Mouse (Mus musculus) 3134 (cell line): Measurements from ENCODE around the gene Col16a1.
A peak's percentile ranks its signal among the peaks of the same experiment; 100 is the strongest.

Experiments used
- DNase-seq: peaks from one replicate; pipeline ENCODE4 v3.0.0-alpha.2; 2011; ENCODE audit warnings: low spot score; ENCODE audit not compliant: insufficient read length; ENCODE audit errors: extremely low read depth

Gene Col16a1

DNA sequence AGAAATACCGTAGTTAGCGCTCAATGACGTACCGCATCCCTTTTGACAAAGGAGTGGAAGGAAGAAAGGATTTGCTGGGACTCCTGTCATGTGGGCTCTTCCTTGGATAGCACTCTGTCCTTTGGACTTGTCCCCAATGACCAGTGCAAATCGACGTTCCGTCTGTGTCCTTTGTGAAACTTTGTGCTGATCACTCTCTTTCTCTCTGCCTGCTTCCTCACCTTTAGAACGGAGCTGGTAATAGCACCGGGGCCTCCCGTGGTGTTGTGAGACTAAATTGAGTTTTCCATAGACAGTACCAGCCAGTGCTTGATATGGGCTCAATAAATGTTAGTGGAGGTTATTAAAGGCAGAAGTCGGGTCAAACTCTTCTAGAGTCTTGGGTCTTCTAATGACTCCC, 6.6 kb upstream of the Col16a1 start:
- DNase-seq, result no peak

- no peak for DNase-seq
Measured at GRCm38 (mm10) chr4:130044211-130044610, 3.4 kb upstream of the Col16a1 start.

DNA sequence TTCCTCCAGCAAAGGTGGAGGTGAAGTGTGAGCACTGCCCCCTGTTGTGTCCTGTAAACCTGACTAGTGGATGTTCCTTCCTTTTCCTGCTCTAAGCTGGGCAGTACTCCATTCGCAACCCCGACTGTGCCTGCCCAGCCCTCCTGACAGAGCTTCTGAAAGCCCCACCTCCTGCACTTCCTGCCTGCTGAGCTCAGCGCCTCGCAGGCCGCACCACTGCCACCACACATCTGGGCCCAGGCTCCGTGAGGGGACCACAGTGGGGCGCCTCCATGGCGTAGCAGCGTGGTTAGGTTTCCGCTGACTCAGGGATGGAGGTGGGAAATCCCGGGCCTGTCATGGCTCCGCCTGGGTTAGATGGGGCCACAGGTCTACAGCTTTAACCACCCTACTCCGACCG, 2.0 kb upstream of the Col16a1 start:
- peak; percentile 67 for DNase-seq

DNA sequence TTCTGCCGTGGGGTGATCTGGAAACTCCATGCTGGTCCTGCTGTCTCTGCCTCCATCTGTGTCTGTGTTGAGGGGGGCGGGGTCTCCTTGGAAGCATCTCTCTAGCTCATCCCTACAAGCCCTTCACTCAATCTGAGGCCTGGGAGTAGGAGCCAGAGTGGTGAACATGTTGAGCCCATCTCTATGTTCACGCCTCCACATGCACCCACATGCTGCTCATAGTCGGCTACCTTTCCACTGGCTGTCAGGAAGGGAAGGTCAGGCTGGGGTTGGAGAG, 501 bp downstream of the Col16a1 start:
- DNase-seq, result no peak

DNA sequence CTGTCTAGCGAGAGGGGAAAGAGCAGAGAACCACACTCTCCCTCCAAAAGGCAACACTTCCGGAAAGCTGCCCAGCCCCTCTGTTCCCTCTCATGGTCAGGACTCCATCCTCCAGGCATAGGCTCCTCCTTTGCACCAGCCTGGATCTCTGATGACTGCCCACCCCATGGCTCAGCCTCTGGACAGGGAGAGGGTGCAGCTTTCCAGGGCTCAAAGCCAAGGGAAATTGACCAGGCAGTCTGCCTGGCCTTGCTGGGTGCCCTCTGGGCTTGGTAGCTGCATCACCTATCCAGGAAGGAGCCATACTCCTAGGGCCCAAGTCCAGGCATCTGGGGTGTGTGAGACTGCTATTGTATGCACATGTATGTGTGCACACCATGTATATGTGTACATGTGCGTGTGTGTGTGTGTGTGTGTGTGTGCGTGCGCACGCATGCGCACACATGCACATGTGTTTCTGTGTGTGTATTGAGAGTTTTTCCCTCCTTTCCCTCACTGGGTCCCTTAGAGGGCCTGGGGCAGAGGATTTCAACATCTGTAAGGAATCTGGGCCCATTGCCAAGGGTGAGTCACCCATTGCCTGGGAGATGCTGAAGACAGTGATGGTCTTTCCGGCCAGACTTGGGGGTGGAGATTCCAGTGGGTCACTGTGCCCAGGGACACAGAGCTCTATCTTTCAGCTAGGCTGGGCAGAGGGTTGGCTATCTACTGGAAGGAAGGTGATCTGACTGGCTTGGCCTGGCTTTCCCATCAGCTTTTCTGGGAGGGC, 2.6 kb downstream of the Col16a1 start:
- DNase-seq, result peak; percentile 81

- no peak for DNase-seq
Measured at GRCm38 (mm10) chr4:130052283-130052682, 4.6 kb downstream of the Col16a1 start.

- DNase-seq, result no peak
Measured at GRCm38 (mm10) chr4:130053111-130053510, 5.5 kb downstream of the Col16a1 start.

DNA sequence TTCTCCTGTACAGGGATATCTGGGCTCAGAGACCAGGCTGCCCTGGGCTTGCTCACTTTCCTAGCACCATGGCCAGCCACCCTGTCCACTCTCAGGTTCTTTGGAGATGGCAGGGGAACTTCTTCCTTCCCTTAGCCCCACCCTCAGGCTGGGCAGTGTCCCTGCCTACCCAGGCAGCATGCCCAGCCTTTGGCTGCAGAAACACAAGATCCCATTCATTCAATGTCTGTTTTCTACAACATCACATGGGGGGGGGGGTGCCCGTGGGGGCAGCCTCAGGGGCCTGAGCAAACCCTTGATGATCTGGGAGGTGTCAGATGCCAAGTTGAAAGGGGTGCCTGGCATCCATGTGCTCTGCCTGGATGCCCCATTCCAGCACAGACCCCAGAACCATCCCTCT, 7.1 kb downstream of the Col16a1 start:
- no peak for DNase-seq

- no peak for DNase-seq
Measured at GRCm38 (mm10) chr4:130055160-130056010, 7.7 kb downstream of the Col16a1 start.

DNA sequence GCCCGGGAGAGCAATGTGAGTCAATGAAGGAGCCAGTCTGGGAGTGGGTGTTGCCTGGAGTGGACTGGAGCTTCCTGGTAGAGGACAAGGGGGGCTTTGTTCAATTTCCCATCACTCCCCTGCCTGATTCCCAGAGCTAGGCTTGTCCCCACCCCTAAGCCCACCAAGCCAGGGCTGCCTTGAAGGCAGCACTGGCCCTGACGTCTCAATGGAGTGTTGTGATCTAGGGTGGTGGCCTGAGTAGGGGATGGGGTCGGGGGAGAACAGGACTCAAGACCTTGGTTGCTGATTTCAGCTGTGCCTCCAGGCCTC, 8.3 kb downstream of the Col16a1 start:
- no peak for DNase-seq

DNA sequence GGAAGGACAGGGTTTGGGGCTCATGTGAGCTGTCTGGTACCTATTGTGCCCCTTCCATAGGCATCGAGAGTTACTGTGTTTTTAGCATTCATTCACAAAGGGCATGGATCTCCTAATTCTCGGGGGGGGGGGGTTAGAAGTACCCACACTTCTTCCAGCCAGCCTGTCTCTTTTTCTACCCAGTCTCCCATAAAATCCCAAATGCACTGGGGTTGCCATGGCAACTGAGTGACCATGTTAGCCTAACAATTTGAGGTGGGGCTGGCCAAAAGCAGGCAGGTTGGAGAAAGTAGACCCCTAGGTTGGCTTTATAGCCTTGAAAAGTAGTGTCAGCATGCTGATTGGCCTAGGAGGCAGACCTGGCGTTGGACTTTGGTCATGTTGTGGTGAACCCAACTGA, 8.8 kb downstream of the Col16a1 start:
- no peak for DNase-seq

GRCm38 (mm10) chr4:130060937-130061336, 13.3 kb downstream of the Col16a1 start:
- DNase-seq, result no peak

DNA sequence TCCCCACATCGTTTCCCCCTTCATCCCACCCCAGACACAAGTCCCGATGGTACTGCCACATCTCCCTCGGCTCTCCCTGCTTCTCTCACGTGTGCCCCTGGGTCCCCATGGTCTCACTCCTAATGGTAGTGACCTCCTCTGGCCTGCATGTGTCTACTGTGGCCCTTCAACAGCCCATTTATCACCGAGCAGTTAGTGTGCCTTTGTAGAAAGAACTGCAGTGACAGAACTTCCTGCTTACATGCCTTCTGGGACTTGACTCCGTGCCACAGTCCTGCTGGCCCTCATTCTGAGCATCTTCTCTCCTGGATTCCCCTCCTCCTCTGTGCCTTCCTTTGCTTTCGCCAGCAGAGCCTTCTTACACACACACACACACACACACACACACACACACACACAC, 15.6 kb downstream of the Col16a1 start:
- no peak for DNase-seq

GRCm38 (mm10) chr4:130066816-130067215, 19.2 kb downstream of the Col16a1 start:
- no peak for DNase-seq

DNA sequence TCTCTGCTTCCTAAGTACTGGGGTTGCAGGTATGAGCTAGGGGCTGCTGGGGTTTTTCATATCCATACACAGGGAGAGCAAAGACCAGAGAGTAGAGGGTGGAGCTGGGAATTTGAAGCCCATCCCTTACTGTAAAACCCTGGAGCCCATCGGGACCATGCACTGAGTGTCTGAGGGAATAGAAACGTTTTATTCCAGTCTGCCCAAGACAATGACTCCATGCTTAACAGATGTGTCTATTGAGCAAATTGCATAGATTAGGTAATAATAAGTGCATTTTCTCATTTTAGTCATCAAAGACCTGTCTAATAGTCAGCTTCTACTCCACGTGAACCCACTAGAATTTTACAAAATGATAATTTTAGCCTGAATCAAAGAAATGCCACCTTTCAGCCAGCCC, 22.9 kb downstream of the Col16a1 start:
- DNase-seq, result no peak

DNA sequence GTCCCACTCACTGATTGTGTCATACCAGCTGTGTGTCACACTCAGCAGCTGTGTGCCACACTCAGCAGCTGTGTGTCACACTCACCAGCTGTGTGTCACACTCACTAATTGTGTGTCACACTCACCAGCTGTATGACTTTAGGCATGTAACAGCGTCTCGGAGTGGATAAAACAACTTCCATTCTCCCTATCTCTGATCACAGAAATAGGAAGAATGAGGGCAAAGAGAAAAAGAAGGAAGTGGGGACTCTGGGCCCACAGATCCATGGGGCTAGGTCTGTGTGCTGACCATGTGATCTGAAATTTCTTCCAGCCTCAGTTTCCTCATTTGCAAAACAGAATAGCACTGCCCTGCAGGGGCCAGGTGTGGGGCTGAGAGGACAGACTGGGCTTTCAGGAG, 24.1 kb downstream of the Col16a1 start:
- DNase-seq, result no peak

GRCm38 (mm10) chr4:130073367-130073766, 25.7 kb downstream of the Col16a1 start:
- DNase-seq, result no peak

- peak; percentile 87 for DNase-seq
Measured at GRCm38 (mm10) chr4:130074761-130075515, 27.3 kb downstream of the Col16a1 start.

- no peak for DNase-seq
Measured at GRCm38 (mm10) chr4:130076856-130077255, 29.2 kb downstream of the Col16a1 start.

- no peak for DNase-seq
Measured at GRCm38 (mm10) chr4:130078816-130079485, 31.3 kb downstream of the Col16a1 start.

GRCm38 (mm10) chr4:130079521-130079920, 31.9 kb downstream of the Col16a1 start:
- no peak for DNase-seq
